ENCODE assay signal across 8 mouse cellular contexts in the genomic region with DNA sequence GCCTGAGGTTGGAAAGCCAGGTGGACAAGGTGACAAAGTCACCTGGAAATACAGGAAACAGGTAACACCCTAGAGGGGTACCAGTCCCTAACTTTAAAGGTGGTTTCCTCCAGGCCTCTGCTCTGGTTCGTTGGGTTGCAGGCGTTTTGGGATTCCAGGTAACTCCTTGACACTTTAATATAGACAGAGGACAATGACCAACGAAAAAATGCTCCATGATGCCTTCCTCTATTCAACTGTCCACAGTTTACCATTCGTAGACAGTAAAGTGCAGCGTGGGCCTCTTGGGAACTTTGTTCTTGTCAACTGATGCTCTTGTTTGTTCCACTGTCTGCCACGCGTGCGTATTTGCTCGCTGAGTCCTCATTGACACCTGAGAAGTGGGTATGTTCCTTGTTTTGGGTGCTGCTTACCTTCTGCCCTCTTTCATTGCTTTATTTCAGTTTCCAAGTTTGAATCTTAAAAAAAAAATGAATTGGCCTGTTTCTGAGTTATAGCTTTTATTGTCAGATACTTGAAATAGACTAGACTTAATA. TPM values are rescaled to one million over a fixed set of nuclear protein-coding genes. Genes with fewer than 3 reads are reported as not detected.
DNase-seq lines count a peak whose midpoint lies in the region; ATAC-seq and TF ChIP-seq lines count a peak whose summit lies in the region.

No protein-coding gene starts in this region.

- no peaks in the 10 kb centered on the region for H3K27me3 ChIP-seq in embryonic facial prominence, embryonic 10.5 days (replicated peaks; ENCODE audit: low read depth, poor library complexity, severe bottlenecking)
- no peaks in the 10 kb centered on the region for H3K27me3 ChIP-seq in neural tube, embryonic 12.5 days (replicated peaks)

- peaks cover 59% of the 10 kb centered on the region for H3K4me1 ChIP-seq in embryonic facial prominence, embryonic 10.5 days
- peaks cover 29% of the 10 kb centered on the region for H3K4me1 ChIP-seq in neural tube, embryonic 12.5 days

- H3K36me3 ChIP-seq in embryonic facial prominence, embryonic 10.5 days (replicated peaks) = no peaks in the 10 kb centered on the region
- H3K36me3 ChIP-seq in neural tube, embryonic 12.5 days = no peaks in the 10 kb centered on the region

- TF ChIP-seq CTCF in layer of hippocampus, adult 2 months (conservative IDR thresholded peaks at IDR 0.05) = no peak

- H3K4me2 ChIP-seq in neural tube, embryonic 12.5 days (replicated peaks) = peak overlapping the region; percentile 83

- WGBS in embryonic facial prominence, embryonic 10.5 days = 52% methylated on average over 9 of the region's 9 CpGs
- WGBS in neural tube, embryonic 12.5 days = 30% methylated on average over 9 of the region's 9 CpGs

- peak overlapping the region; percentile 97 for H3K27ac ChIP-seq in layer of hippocampus, adult 2 months
- H3K27ac ChIP-seq in embryonic facial prominence, embryonic 10.5 days (replicated peaks) = 0 out of 2 replicates have a peak overlapping the region, but pooled peaks have one; percentile 93
- no peak overlapping the region for H3K27ac ChIP-seq in neural tube, embryonic 12.5 days

- H3K4me3 ChIP-seq in layer of hippocampus, adult 2 months = peak overlapping the region; percentile 81
- H3K4me3 ChIP-seq in embryonic facial prominence, embryonic 10.5 days = peak overlapping the region; percentile 87
- peak overlapping the region; percentile 80 for H3K4me3 ChIP-seq in neural tube, embryonic 12.5 days

- no peak for DNase-seq in layer of hippocampus, adult 2 months (ENCODE audit: low spot score in 2 of 2)
- no peak for DNase-seq in layer of hippocampus, postnatal 14 days (ENCODE audit: low spot score in 2 of 2)
- no peak for DNase-seq in embryonic facial prominence, embryonic 10.5 days (ENCODE audit: low spot score)
- peak; percentile 36 for DNase-seq in induced T-regulatory cell, adult 2 months (ENCODE audit: low read depth)
- DNase-seq in frontal cortex, adult 2 months (ENCODE audit: extremely low spot score in 1 of 2, low spot score in 1 of 2) = no peak
- no peak for DNase-seq in yolk sac, embryonic 10.5 days (ENCODE audit: low spot score)
- DNase-seq in cerebellum, adult 18-20 months = no peak

- H3K9me3 ChIP-seq in embryonic facial prominence, embryonic 10.5 days = no peaks in the 10 kb centered on the region
- H3K9me3 ChIP-seq in neural tube, embryonic 12.5 days = no peaks in the 10 kb centered on the region

- peak overlapping the region; percentile 88 for H3K9ac ChIP-seq in neural tube, embryonic 12.5 days

- no peak for ATAC-seq in neural tube, embryonic 12.5 days (ENCODE audit: low FRiP score, low read depth)

RNA-seq across cellular contexts. Expression of gene Phlpp1, which starts 2.1 kb away (rescaled TPM):
- 10 to 100 TPM; 82.6 to 87.3 TPM for total RNA-seq in layer of hippocampus, adult 2 months (2021)
- total RNA-seq in layer of hippocampus, postnatal 14 days (2021) = 10 to 100 TPM; 65.9 to 67.9 TPM
- polyA plus RNA-seq in embryonic facial prominence, embryonic 10.5 days (2016; fragmentation: Nextera tagmentation; extraction: Ambion mirVana) = 3.7 and 3.8 TPM in 2 replicates
- polyA plus RNA-seq in neural tube, embryonic 12.5 days (2016; fragmentation: Nextera tagmentation; extraction: Ambion mirVana) = 8.8 TPM in 2 replicates
- polyA plus RNA-seq in frontal cortex, adult 2 months (2012; rRNA removed) = 35.2 and 39.1 TPM in 2 replicates
